Mouse (Mus musculus): ENCODE results near the gene Bicc1. TPM values are rescaled to one million over a fixed set of nuclear protein-coding genes. Genes with fewer than 3 reads are reported as not detected.

The Bicc1 gene
- total and polyA plus RNA-seq, 2 experiments from 2014 or later, result 4.9 to 6.5 TPM

GRCm38 (mm10) chr10:71007001-71007400 lies 152.5 kb downstream of the Bicc1 start:
- Histone ChIP-seq H3K9me3 (ENCODE audit: low read length) (no peaks in the 10 kb centered on the region), H3K36me3 (ENCODE audit: insufficient read depth, low read length) (no peaks in the 10 kb centered on the region), H3K4me1 (ENCODE audit: insufficient read depth, low read length) (no peaks in the 10 kb centered on the region), H3K4me2 (ENCODE audit: low read depth, low read length, poor library complexity, severe bottlenecking) (no peak overlapping the region), H3K27me3 (ENCODE audit: insufficient read depth, low read length) (no peaks in the 10 kb centered on the region), H3K9ac (replicated peaks; ENCODE audit: low read length, poor library complexity, severe bottlenecking) (no peak overlapping the region), H3K4me3 (ENCODE audit: low read depth, low read length) (no peak overlapping the region), H3K27ac (ENCODE audit: low read depth, low read length) (no peak overlapping the region)
- no peak for TF ChIP-seq CTCF (IDR thresholded peaks at IDR 0.05)
- ATAC-seq (ENCODE audit: low FRiP score), result no peak
- WGBS, result 86% methylated on average over 3 of the region's 3 CpGs
- no peak for DNase-seq (ENCODE audit: low spot score)

- no peak for TF ChIP-seq CTCF (IDR thresholded peaks at IDR 0.05)
- Histone ChIP-seq H3K4me1 (ENCODE audit: insufficient read depth, low read length) (no peaks in the 10 kb centered on the region), H3K4me3 (ENCODE audit: low read depth, low read length) (no peak overlapping the region), H3K27me3 (ENCODE audit: insufficient read depth, low read length) (no peaks in the 10 kb centered on the region), H3K4me2 (ENCODE audit: low read depth, low read length, poor library complexity, severe bottlenecking) (no peak overlapping the region), H3K9ac (replicated peaks; ENCODE audit: low read length, poor library complexity, severe bottlenecking) (no peak overlapping the region), H3K36me3 (ENCODE audit: insufficient read depth, low read length) (no peaks in the 10 kb centered on the region), H3K27ac (ENCODE audit: low read depth, low read length) (no peak overlapping the region), H3K9me3 (ENCODE audit: low read length) (no peaks in the 10 kb centered on the region)
- no peak for ATAC-seq (ENCODE audit: low FRiP score)
- WGBS, result 97% methylated on average over 2 of the region's 2 CpGs
- no peak for DNase-seq (ENCODE audit: low spot score)
Observed at GRCm38 (mm10) chr10:71002871-71003270, 156.6 kb downstream of the Bicc1 start.

- no peaks in the 10 kb centered on the region for H3K36me3 ChIP-seq (ENCODE audit: insufficient read depth, low read length)
- H3K9ac ChIP-seq (replicated peaks; ENCODE audit: low read length, poor library complexity, severe bottlenecking), result no peak overlapping the region
- no peaks in the 10 kb centered on the region for H3K9me3 ChIP-seq (ENCODE audit: low read length)
- no peaks in the 10 kb centered on the region for H3K27me3 ChIP-seq (ENCODE audit: insufficient read depth, low read length)
- no peaks in the 10 kb centered on the region for H3K4me1 ChIP-seq (ENCODE audit: insufficient read depth, low read length)
- WGBS, result 95% methylated on average over 4 of the region's 4 CpGs
- H3K4me2 ChIP-seq (ENCODE audit: low read depth, low read length, poor library complexity, severe bottlenecking), result no peak overlapping the region
- H3K4me3 ChIP-seq (ENCODE audit: low read depth, low read length), result no peak overlapping the region
- no peak for ATAC-seq (ENCODE audit: low FRiP score)
- TF ChIP-seq CTCF (IDR thresholded peaks at IDR 0.05), result no peak
- H3K27ac ChIP-seq (ENCODE audit: low read depth, low read length), result no peak overlapping the region
- no peak for DNase-seq (ENCODE audit: low spot score)
Observed at GRCm38 (mm10) chr10:71002186-71002585, 157.3 kb downstream of the Bicc1 start.

GRCm38 (mm10) chr10:70998136-70998535 lies 161.4 kb downstream of the Bicc1 start:
- H3K4me2 ChIP-seq (ENCODE audit: low read depth, low read length, poor library complexity, severe bottlenecking), result no peak overlapping the region
- H3K9ac ChIP-seq (replicated peaks; ENCODE audit: low read length, poor library complexity, severe bottlenecking), result no peak overlapping the region
- no peaks in the 10 kb centered on the region for H3K9me3 ChIP-seq (ENCODE audit: low read length)
- WGBS, result 44% methylated on average over 4 of the region's 4 CpGs
- no peak for ATAC-seq (ENCODE audit: low FRiP score)
- H3K27me3 ChIP-seq (ENCODE audit: insufficient read depth, low read length), result no peaks in the 10 kb centered on the region
- no peak overlapping the region for H3K4me3 ChIP-seq (ENCODE audit: low read depth, low read length)
- H3K4me1 ChIP-seq (ENCODE audit: insufficient read depth, low read length), result peaks cover 5% of the 10 kb centered on the region; the same call in 1 of the 2 replicates
- peak; percentile 43 for DNase-seq (ENCODE audit: low spot score)
- no peak overlapping the region for H3K27ac ChIP-seq (ENCODE audit: low read depth, low read length)
- TF ChIP-seq CTCF (IDR thresholded peaks at IDR 0.05), result peak; percentile 70
- H3K36me3 ChIP-seq (ENCODE audit: insufficient read depth, low read length), result no peaks in the 10 kb centered on the region

GRCm38 (mm10) chr10:70996051-70996450 lies 163.4 kb downstream of the Bicc1 start:
- no peak overlapping the region for H3K9ac ChIP-seq (replicated peaks; ENCODE audit: low read length, poor library complexity, severe bottlenecking)
- no peaks in the 10 kb centered on the region for H3K9me3 ChIP-seq (ENCODE audit: low read length)
- WGBS, result 96% methylated on average over 9 of the region's 9 CpGs
- H3K27ac ChIP-seq (ENCODE audit: low read depth, low read length), result no peak overlapping the region
- H3K4me1 ChIP-seq (ENCODE audit: insufficient read depth, low read length), result peaks cover 5% of the 10 kb centered on the region; the same call in 1 of the 2 replicates
- no peak overlapping the region for H3K4me2 ChIP-seq (ENCODE audit: low read depth, low read length, poor library complexity, severe bottlenecking)
- no peak for TF ChIP-seq CTCF (IDR thresholded peaks at IDR 0.05)
- ATAC-seq (ENCODE audit: low FRiP score) (no peak), DNase-seq (ENCODE audit: low spot score) (no peak)
- H3K36me3 ChIP-seq (ENCODE audit: insufficient read depth, low read length), result no peaks in the 10 kb centered on the region
- no peaks in the 10 kb centered on the region for H3K27me3 ChIP-seq (ENCODE audit: insufficient read depth, low read length)
- H3K4me3 ChIP-seq (ENCODE audit: low read depth, low read length), result no peak overlapping the region

GRCm38 (mm10) chr10:70994135-70994497 lies 165.4 kb downstream of the Bicc1 start:
- Histone ChIP-seq H3K27me3 (ENCODE audit: insufficient read depth, low read length) (no peaks in the 10 kb centered on the region), H3K36me3 (ENCODE audit: insufficient read depth, low read length) (no peaks in the 10 kb centered on the region), H3K9me3 (ENCODE audit: low read length) (no peaks in the 10 kb centered on the region), H3K4me3 (ENCODE audit: low read depth, low read length) (no peak overlapping the region), H3K4me1 (ENCODE audit: insufficient read depth, low read length) (peaks cover 5% of the 10 kb centered on the region; the same call in 1 of the 2 replicates), H3K9ac (replicated peaks; ENCODE audit: low read length, poor library complexity, severe bottlenecking) (no peak overlapping the region), H3K4me2 (ENCODE audit: low read depth, low read length, poor library complexity, severe bottlenecking) (no peak overlapping the region), H3K27ac (ENCODE audit: low read depth, low read length) (peak overlapping the region; percentile 86)
- DNase-seq (ENCODE audit: low spot score) (no peak), ATAC-seq (ENCODE audit: low FRiP score) (no peak)
- 60% methylated on average over 2 of the region's 2 CpGs for WGBS
- no peak for TF ChIP-seq CTCF (IDR thresholded peaks at IDR 0.05)

Measured in midbrain, postnatal 0 days (tissue).